Mouse (Mus musculus) T-helper 1 cell (primary cell): Measurements from ENCODE around the gene Gstcd.

Source experiments
- in situ Hi-C: fragments of 300-600 bp; cut with MboI, MseI; formaldehyde crosslinking; loops from one replicate; pipeline ENCODE4 v1.15.1; 2025; ENCODE audit warnings: high pct_unique_total_duplicates

Gstcd gene

GRCm38 (mm10) chr3:133091664-133092273 is at the start of gene Gstcd, which contains the start of gene Ints12:
Gene Gstcd (minus strand): TSS chr3:133092033.
Gene Ints12 (plus strand): TSS chr3:133091840.
- in situ Hi-C loops = loop anchor here (25.0 kb wide), 2 partner anchors 421 to 1954 kb away; no protein-coding TSS in a partner anchor

- in situ Hi-C loops = no loop called here
These were observed 40.8 kb upstream of the Gstcd start for GRCm38 (mm10) chr3:133132611-133133010.

- in situ Hi-C loops = no loop called here
These were observed 39.5 kb upstream of the Gstcd start for GRCm38 (mm10) chr3:133131372-133131771.

GRCm38 (mm10) chr3:133113281-133113680 is 21.4 kb upstream of the Gstcd start:
- in situ Hi-C loops = no loop called here

GRCm38 (mm10) chr3:133111741-133112140 is 19.9 kb upstream of the Gstcd start:
- in situ Hi-C loops = no loop called here

- in situ Hi-C loops = loop anchor here (10.0 kb wide), 1 partner anchor 55 kb away; no protein-coding TSS in a partner anchor
These were observed 18.0 kb upstream of the Gstcd start for GRCm38 (mm10) chr3:133109844-133110243.

- in situ Hi-C loops = loop anchor here (10.0 kb wide), 1 partner anchor 54 kb away; no protein-coding TSS in a partner anchor
These were observed 16.9 kb upstream of the Gstcd start for GRCm38 (mm10) chr3:133108731-133109130.

GRCm38 (mm10) chr3:133104436-133104835 is 12.6 kb upstream of the Gstcd start:
- in situ Hi-C loops = loop anchor here (10.0 kb wide), 1 partner anchor 50 kb away; no protein-coding TSS in a partner anchor

- in situ Hi-C loops = loop anchor here (10.0 kb wide), 1 partner anchor 49 kb away; no protein-coding TSS in a partner anchor
These were observed 11.9 kb upstream of the Gstcd start for GRCm38 (mm10) chr3:133103768-133104167.

- in situ Hi-C loops = loop anchor here (25.0 kb wide), 2 partner anchors 413 to 1962 kb away; no protein-coding TSS in a partner anchor
These were observed 7.1 kb upstream of the Gstcd start for GRCm38 (mm10) chr3:133098909-133099308.

GRCm38 (mm10) chr3:133098336-133098735 is 6.5 kb upstream of the Gstcd start:
- in situ Hi-C loops = loop anchor here (25.0 kb wide), 2 partner anchors 414 to 1961 kb away; no protein-coding TSS in a partner anchor

GRCm38 (mm10) chr3:133097936-133098335 is 6.1 kb upstream of the Gstcd start:
- in situ Hi-C loops = loop anchor here (25.0 kb wide), 2 partner anchors 414 to 1961 kb away; no protein-coding TSS in a partner anchor

GRCm38 (mm10) chr3:133094305-133094704 is 2.5 kb upstream of the Gstcd start:
- in situ Hi-C loops = loop anchor here (25.0 kb wide), 2 partner anchors 418 to 1957 kb away; no protein-coding TSS in a partner anchor

GRCm38 (mm10) chr3:133092936-133093335 is 1.1 kb upstream of the Gstcd start:
- in situ Hi-C loops = loop anchor here (25.0 kb wide), 2 partner anchors 419 to 1956 kb away; no protein-coding TSS in a partner anchor

- in situ Hi-C loops = loop anchor here (25.0 kb wide), 2 partner anchors 420 to 1955 kb away; no protein-coding TSS in a partner anchor
These were observed 531 bp upstream of the Gstcd start for GRCm38 (mm10) chr3:133092274-133092853.

GRCm38 (mm10) chr3:133091121-133091663 is 641 bp downstream of the Gstcd start:
- in situ Hi-C loops = loop anchor here (25.0 kb wide), 2 partner anchors 421 to 1954 kb away; no protein-coding TSS in a partner anchor

- in situ Hi-C loops = loop anchor here (25.0 kb wide), 2 partner anchors 422 to 1953 kb away; no protein-coding TSS in a partner anchor
These were observed 1.3 kb downstream of the Gstcd start for GRCm38 (mm10) chr3:133090247-133091120.

- in situ Hi-C loops = loop anchor here (10.0 to 25.0 kb wide), 3 partner anchors 211 to 1949 kb away; no protein-coding TSS in a partner anchor
These were observed 6.0 kb downstream of the Gstcd start for GRCm38 (mm10) chr3:133085858-133086257.

GRCm38 (mm10) chr3:133082736-133083135 is 9.1 kb downstream of the Gstcd start:
- in situ Hi-C loops = loop anchor here (10.0 to 25.0 kb wide), 3 partner anchors 208 to 1945 kb away; no protein-coding TSS in a partner anchor

GRCm38 (mm10) chr3:133075560-133075959 is 16.3 kb downstream of the Gstcd start:
- in situ Hi-C loops = loop anchor here (25.0 kb wide), 2 partner anchors 437 to 1938 kb away; no protein-coding TSS in a partner anchor

- in situ Hi-C loops = loop anchor here (10.0 kb wide), 1 partner anchor 53 kb away; no protein-coding TSS in a partner anchor
These were observed 39.8 kb downstream of the Gstcd start for GRCm38 (mm10) chr3:133052068-133052467.
